Mouse (Mus musculus): ENCODE measurements around the gene Neurl3. TPM values are rescaled to one million over a fixed set of nuclear protein-coding genes. Genes with fewer than 3 reads are reported as not detected.

Neurl3 gene
- total and polyA plus RNA-seq, 3 experiments: 0.08 to 0.09 (median 0.08) TPM

DNA sequence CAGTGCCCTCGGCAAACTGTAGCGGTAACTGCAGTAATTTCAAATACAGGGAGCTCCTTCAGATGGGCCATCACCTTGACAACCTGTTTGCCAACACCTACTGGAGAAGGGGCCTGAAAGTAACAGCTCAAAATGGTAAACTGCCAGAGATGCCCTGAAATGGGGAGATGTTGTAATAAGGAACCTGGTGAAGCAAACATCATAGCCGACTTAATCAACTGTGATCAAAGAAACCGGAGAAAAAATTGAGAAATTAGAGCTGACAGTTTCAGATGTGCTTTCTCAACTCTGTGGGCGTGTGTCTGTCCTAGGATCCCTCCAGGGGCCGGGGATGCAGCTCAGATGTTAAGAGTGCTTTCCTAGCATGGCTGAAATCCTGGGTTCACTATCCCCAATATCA is 41.3 kb downstream of the Neurl3 start:
- no peaks in the 10 kb centered on the region for H3K27me3 ChIP-seq (replicated peaks)
- H3K4me3 ChIP-seq (replicated peaks in 1 of 3; ENCODE audit: low read depth in 2 of 3, low read length in 2 of 3, poor library complexity in 1 of 3): no peak overlapping the region
- H3K9me3 ChIP-seq (replicated peaks; ENCODE audit: low read length): no peaks in the 10 kb centered on the region
- dilution Hi-C loops (cut with MboI; ENCODE audit: extremely low pct_ligation_motif_present, extremely low pct_unique_long_range_greater_than_20kb, low sequenced_read_pairs): no loop called here
- in situ Hi-C loops (cut with MboI; ENCODE audit: low pct_ligation_motif_present, low pct_unique_long_range_greater_than_20kb, low sequenced_read_pairs): no loop called here
- no peak overlapping the region for H3K4me2 ChIP-seq (ENCODE audit: insufficient read depth, low read depth, poor library complexity, severe bottlenecking)
- peaks cover 12 to 47% of the 10 kb centered on the region in 2 experiments for H3K4me1 ChIP-seq (ENCODE audit: control insufficient read depth in 1 of 2, insufficient read depth in 2 of 2)
- TF ChIP-seq POLR2AphosphoS2 (IDR thresholded peaks at IDR 0.05; ENCODE audit: low read depth, low read length) (no peak), MAX (IDR thresholded peaks at IDR 0.05; ENCODE audit: low read length) (no peak), JUND (conservative IDR thresholded peaks at IDR 0.05; ENCODE audit: low read depth, low read length) (no peak), NRF1 (IDR thresholded peaks at IDR 0.05; ENCODE audit: low read depth, low read length) (no peak), ZNF384 (IDR thresholded peaks at IDR 0.05; ENCODE audit: low read depth, low read length) (no peak), USF2 (conservative IDR thresholded peaks at IDR 0.05; ENCODE audit: low read depth, low read length) (no peak), POLR2A (IDR thresholded peaks at IDR 0.05; ENCODE audit: low read depth, low read length) (no peak), CHD1 (IDR thresholded peaks at IDR 0.05; ENCODE audit: low read depth, low read length) (no peak), CHD2 (IDR thresholded peaks at IDR 0.05; ENCODE audit: low read length) (no peak), MAFK (IDR thresholded peaks at IDR 0.05; ENCODE audit: insufficient replicate concordance, low read length) (no peak), USF1 (IDR thresholded peaks at IDR 0.05; ENCODE audit: low read depth, low read length) (no peak), MAZ (IDR thresholded peaks at IDR 0.05; ENCODE audit: low read depth, low read length) (no peak), TCF12 (IDR thresholded peaks at IDR 0.05; ENCODE audit: low read depth, low read length) (no peak), HCFC1 (IDR thresholded peaks at IDR 0.05; ENCODE audit: low read depth, low read length) (no peak), NELFE (IDR thresholded peaks at IDR 0.05; ENCODE audit: low read depth, low read length) (no peak), MEF2A (IDR thresholded peaks at IDR 0.05; ENCODE audit: borderline replicate concordance, low read depth, low read length) (no peak), RCOR1 (conservative IDR thresholded peaks at IDR 0.05; ENCODE audit: low read depth, low read length) (no peak), MXI1 (IDR thresholded peaks at IDR 0.05; ENCODE audit: low read depth, low read length) (no peak), ZMIZ1 (IDR thresholded peaks at IDR 0.05; ENCODE audit: low read depth, low read length) (no peak)
- peaks cover 21% of the 10 kb centered on the region for H3K79me2 ChIP-seq (replicated peaks; ENCODE audit: control insufficient read depth, extremely low read depth, insufficient read depth, poor library complexity, severe bottlenecking)
- DNase-seq (ENCODE audit: extremely low read depth): no peak
- peaks cover 30 to 70% of the 10 kb centered on the region in 2 experiments for H3K36me3 ChIP-seq (replicated peaks in 1 of 2; ENCODE audit: control insufficient read depth in 1 of 2, insufficient read depth in 1 of 2, low read length in 1 of 2)
- no peak overlapping the region for H3K27ac ChIP-seq (ENCODE audit: insufficient read depth, low read depth)
- H3K9ac ChIP-seq (ENCODE audit: insufficient read depth, low read depth): no peak overlapping the region

DNA sequence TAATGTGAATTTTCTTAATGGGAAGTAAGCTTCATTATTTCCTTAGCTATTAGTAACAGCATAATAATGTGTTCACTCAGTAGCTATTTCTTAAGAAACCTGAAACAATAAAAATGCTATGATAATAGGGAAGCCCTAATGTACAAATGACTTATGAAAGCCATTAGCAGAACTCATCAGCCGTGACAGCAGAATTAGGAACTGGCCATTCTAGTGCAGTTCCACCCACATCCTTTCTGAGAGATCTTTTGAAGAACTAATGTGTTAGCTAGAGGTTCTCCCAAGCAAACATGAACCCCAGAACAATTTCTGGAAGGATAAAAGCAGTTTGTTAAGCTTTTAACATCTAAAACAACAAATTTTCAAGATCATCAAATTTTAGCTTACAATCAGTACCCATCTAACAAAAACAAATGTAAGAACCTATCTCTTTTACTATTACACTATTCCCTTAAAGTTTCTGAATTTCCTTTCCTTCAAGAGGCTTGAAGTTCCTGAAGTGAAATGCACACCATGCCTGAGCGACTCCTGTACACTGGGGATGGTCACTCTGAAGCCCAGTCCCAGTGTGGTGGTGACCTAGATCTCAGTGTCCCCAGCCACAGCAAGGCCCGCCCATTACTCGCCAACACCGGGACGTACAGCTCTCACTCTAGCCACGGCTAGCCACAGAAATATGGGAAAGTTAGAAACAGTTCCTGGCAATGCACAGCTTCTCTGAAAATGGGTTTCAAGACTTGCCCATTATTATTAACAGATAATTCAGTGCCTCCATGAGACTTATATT is 43.4 kb downstream of the Neurl3 start:
- dilution Hi-C loops (cut with MboI; ENCODE audit: extremely low pct_ligation_motif_present, extremely low pct_unique_long_range_greater_than_20kb, low sequenced_read_pairs) (no loop called here), in situ Hi-C loops (cut with MboI; ENCODE audit: low pct_ligation_motif_present, low pct_unique_long_range_greater_than_20kb, low sequenced_read_pairs) (no loop called here)
- TF ChIP-seq CHD1 (IDR thresholded peaks at IDR 0.05; ENCODE audit: low read depth, low read length) (no peak), TCF12 (IDR thresholded peaks at IDR 0.05; ENCODE audit: low read depth, low read length) (no peak), PAX5 (IDR thresholded peaks at IDR 0.05; ENCODE audit: low read length) (no peak), RCOR1 (conservative IDR thresholded peaks at IDR 0.05; ENCODE audit: low read depth, low read length) (no peak), TBP (conservative IDR thresholded peaks at IDR 0.05; ENCODE audit: low read depth, low read length) (no peak), IRF4 (IDR thresholded peaks at IDR 0.05; ENCODE audit: low read depth, low read length) (no peak), SIN3A (IDR thresholded peaks at IDR 0.05; ENCODE audit: low read length) (no peak)
- Histone ChIP-seq H3K36me3 (replicated peaks in 1 of 2; ENCODE audit: control insufficient read depth in 1 of 2, insufficient read depth in 1 of 2, low read length in 1 of 2) (peaks cover 41 to 78% of the 10 kb centered on the region in 2 experiments), H3K9me3 (replicated peaks; ENCODE audit: low read length) (no peaks in the 10 kb centered on the region), H3K4me3 (replicated peaks in 1 of 3; ENCODE audit: low read depth in 2 of 3, low read length in 2 of 3, poor library complexity in 1 of 3) (no peak overlapping the region), H3K27ac (ENCODE audit: insufficient read depth, low read depth) (0 out of 2 replicates have a peak overlapping the region, but pooled peaks have one; percentile 11), H3K27me3 (replicated peaks) (no peaks in the 10 kb centered on the region), H3K4me1 (ENCODE audit: control insufficient read depth in 1 of 2, insufficient read depth in 2 of 2) (peaks cover 9 to 38% of the 10 kb centered on the region in 2 experiments), H3K79me2 (replicated peaks; ENCODE audit: control insufficient read depth, extremely low read depth, insufficient read depth, poor library complexity, severe bottlenecking) (peaks cover 1% of the 10 kb centered on the region), H3K9ac (ENCODE audit: insufficient read depth, low read depth) (no peak overlapping the region), H3K4me2 (ENCODE audit: insufficient read depth, low read depth, poor library complexity, severe bottlenecking) (no peak overlapping the region)
- DNase-seq (ENCODE audit: extremely low read depth): no peak
